Mouse (Mus musculus): ENCODE results near the gene Ehd1.

DNA sequence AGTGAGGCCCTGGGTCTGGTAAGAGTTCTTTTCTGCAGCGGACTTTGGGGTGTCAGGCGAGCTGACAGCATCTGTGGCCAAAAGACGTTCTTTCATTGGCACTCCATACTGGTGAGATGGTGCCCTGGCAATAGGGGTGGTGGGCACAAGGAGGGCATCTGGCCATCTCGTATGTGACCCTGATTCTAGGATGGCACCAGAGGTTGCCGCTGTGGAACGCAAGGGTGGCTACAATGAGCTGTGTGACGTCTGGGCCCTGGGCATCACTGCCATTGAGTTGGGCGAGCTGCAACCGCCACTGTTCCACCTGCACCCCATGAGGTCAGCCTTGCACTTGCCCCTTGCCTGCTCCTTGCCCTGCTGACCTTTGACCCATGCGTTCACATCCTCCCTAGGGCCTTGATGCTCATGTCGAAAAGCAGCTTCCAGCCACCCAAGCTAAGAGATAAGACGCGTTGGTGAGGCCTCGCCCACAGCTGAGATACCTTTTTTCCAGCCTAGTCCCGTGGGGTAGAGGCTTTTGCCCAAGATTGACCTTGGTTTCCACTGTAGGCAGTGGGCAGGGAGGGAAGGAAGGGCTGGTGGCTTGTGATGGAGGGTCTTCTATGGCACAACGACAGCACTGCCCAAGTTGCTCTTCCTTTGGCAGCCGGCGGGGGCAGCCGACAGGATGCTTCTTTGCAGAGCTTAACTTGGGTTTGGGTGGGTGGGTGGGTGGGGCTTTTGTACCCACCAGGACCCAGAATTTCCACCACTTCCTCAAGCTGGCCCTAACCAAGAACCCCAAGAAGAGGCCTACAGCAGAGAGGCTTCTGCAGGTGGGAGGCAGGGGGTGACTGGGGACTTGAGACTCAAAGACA lies 66.8 kb downstream of the Ehd1 start:
- TF ChIP-seq POLR2A (IDR thresholded peaks at IDR 0.05; ENCODE audit: insufficient read length, low read depth): no peak
- no peak for TF ChIP-seq E2F4 (IDR thresholded peaks at IDR 0.05; ENCODE audit: insufficient read depth)
- TF ChIP-seq POLR2AphosphoS2 (IDR thresholded peaks at IDR 0.05; ENCODE audit: insufficient read length, low read depth): no peak
- TF ChIP-seq CEBPB (IDR thresholded peaks at IDR 0.05; ENCODE audit: insufficient read depth, poor library complexity, severe bottlenecking): no peak
- TF ChIP-seq MYOD1 (IDR thresholded peaks at IDR 0.05; ENCODE audit: control insufficient read depth in 1 of 3, insufficient read length in 2 of 3, low read depth in 2 of 3): no peak
- no peak for TF ChIP-seq MAX (IDR thresholded peaks at IDR 0.05; ENCODE audit: low read depth)
- TF ChIP-seq USF1 (IDR thresholded peaks at IDR 0.05; ENCODE audit: low read depth): no peak
- no peak for TF ChIP-seq MYOG (IDR thresholded peaks at IDR 0.05; ENCODE audit: control insufficient read depth in 1 of 3, insufficient read depth in 1 of 3, insufficient read length in 2 of 3, low read depth in 2 of 3)
- TF ChIP-seq TCF3 (IDR thresholded peaks at IDR 0.05; ENCODE audit: insufficient read length, low read depth): no peak

Data from myocyte (in vitro differentiated cells).